Mouse (Mus musculus) adipose tissue, adult 10 weeks (tissue): Measurements from ENCODE around the gene Gtf2h3. TPM values are rescaled to one million over a fixed set of nuclear protein-coding genes. Genes with fewer than 3 reads are reported as not detected.

Experiments
- polyA plus RNA-seq: library from polyadenylated mRNA; stranded (reverse); fragments of 350-450 nt; fragmentation: Illumina TruSeq; extraction: RNeasy Lipid Tissue Mini Kit (QIAGEN cat#74804); gene quantifications from one replicate; pipeline ENCODE4 v1.2.3, GENCODE M21; 2014; ENCODE audit warnings: low read depth, low replicate concordance

Gene Gtf2h3
- 27.6 TPM for polyA plus RNA-seq

DNA sequence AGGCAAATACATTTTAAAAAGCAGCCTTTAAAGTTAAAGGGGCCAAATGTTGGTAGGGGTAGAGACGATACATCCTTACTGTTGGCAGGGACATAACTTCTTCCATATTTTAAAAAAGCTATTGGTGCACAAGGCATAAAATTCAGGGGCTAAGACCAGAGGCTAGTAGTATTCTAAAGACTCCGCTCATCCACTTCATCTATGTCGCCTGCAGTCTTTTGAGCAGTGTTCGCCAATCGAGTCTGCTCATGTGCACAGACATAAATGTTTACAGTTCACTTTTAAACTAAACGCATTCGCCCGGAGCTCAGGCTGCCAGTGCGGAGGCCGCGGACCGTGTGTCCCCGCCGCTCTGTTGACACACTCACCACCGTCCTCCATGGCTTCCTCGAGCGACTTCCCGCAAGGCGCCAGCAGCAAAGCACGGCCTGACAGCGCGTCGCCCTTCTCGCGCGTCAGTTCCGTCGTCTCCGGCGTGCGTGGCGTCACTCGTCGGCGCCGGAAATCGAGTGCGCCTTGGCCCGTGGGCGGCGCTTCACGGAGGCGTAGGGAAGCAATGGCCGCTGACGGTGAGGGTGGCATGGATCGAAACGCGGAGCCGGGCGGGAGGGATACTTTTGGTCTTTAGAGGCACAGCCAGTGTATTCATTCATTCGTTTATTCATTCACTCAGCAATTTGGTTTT, at the start of gene Gtf2h3, which contains the start of gene Eif2b1:
Gene Gtf2h3 (plus strand): TSS at position 508 of the 685 bp plus-strand sequence.
Gene Eif2b1 (minus strand): TSS at position 499 of the 685 bp plus-strand sequence.

DNA sequence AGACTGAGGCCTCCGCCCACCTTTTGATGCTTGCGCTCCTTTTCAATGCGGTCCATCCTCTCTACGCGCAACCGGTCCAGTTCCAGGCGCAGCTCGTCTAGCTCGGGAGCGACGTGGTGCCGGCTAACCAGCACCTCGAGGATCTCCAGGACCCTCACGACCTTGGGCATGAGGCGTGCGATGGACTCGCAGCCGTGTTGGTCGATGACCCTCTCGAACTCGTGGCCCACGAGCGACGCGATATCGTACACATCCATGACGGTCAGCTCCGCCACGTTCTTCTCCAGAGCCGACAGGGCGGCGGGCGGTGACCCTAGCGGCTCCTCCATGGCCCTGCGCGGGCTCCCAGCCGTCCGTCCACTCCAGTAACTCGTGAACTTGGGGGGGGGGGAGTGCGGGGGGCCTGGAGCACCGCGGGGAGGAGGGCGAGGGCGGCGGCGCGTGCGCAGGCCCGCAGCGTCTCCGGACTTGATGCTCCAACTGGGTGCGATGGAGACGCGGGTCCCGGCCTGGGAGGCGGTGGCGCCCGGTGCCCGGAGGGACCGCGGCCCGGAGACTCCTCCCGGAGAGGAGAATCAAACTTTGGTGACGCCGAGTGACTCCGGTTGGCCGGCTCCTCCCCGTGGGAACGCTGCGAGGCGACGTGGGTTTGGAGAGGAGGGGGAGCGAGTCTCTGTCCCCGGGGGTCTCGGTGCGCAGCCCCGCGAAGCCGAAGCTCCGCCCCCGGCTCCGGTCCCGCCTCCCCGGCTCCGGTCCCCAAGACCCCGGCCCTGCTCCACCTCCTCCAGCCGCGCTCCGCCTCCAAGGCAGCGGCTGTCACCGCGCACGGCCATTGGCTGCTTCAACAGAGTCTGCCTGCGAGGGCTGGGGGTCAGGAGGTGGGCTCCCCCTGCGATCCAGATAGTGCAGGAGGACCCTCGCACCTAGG, 48.0 kb upstream of the Gtf2h3 start, which contains the start of gene Rilpl1:
Gene Rilpl1 (minus strand): TSS at position 737 of the 928 bp plus-strand sequence.

DNA sequence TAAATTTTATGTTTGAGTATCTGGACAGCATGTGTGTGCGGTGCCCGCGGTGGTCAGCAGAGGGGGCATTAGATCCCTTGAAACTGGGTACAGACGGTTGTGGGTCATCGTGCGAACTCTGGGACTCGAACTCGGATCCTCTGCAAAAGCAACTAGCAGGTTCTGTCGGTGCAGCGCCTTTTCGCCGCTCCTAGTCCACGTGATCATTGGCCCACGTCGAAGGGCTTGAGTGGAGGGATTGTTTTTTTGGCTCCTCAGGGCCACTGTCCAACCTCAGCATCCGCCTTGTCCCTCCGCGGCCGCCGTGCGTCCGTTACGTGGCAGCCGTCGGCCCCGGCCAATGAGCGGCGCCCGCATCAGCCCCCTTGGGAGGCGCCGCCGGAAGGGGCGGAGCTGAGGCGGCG, 38.6 kb upstream of the Gtf2h3 start, which contains the start of gene Tmed2:
Gene Tmed2 (plus strand): TSS at position 313 of the 404 bp plus-strand sequence.

DNA sequence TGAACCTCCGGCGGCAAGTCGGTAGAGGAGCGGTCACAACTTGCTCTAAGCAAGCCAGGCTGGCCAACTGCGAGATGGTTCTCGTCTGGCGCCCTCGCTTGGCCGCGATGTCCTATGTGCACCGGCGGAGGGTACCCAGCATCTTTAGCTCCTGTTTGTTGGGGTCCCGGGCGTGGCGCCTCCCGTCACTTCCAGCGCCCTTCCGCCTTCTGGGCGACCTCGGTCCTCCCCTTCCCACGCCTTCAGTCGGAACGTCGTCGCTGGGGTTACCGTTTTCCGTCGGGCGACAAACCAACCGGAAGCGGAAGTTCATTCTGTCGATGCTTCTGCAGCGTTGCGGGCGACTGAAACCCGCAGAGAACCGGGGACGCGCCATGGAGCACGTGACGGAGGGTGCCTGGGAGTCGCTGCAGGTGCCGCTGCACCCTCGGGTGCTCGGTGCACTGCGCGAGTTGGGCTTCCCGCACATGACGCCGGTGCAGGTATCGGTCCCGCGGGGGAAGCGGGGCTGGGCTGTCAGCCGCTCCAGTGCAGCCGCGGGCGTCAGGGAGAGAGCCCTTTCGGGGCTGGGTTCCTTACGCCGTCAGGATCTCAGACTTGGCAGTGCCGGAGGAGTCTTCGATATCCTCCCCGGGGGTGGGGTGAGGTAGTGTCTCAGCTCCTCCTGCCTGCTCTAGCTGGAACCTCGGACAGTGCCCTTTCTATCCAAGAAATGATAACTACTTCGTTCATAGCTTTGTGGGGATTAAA, 26.2 kb upstream of the Gtf2h3 start, which contains the start of gene Ddx55:
Gene Ddx55 (plus strand): TSS at position 307 of the 750 bp plus-strand sequence.

DNA sequence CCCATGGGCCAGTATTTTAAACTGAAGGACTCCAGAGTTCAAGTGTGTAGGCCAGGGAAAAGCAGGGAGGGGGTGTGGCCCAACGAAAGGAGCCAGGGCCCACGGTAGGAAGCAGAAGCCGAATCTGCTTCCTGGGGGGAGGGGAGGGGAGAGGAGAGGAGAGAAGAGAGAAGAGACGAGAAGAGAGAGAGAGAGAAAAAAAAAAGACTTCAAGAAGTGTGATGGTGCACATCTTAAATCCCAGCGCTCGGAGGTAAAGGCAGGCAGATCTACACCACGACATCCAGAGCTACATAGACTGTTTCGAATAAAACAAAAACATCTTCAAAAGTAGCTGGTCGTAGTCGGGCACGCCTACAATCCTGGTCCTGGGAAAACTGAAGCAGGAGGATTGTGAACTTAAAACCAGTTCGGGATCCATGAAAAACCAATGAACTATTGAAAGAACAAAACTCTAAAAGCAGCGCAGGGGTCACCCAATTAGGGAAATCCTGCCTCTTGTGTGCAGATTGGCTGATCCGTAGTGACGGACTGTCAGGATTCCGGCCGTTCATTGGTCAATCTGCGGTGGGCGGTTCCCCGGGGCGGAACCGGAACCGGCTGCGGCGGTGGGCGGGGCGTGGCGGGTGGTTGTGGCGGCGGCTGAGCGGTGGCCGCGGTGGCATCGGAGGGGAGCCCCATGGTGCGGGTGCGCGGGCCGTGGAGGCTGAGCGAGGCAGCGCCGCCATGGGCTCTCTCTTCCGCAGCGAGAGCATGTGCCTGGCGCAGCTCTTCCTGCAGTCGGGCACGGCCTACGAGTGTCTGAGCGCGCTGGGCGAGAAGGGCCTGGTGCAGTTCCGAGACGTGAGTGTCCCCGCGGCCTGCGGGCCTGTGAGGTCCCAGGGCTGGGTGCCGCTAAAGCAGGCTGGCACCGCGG, 49.8 kb downstream of the Gtf2h3 start, which contains the start of gene Atp6v0a2:
Gene Atp6v0a2 (plus strand): TSS at position 129 of the 916 bp plus-strand sequence.

Other genes with a start within 250 kb of the Gtf2h3 start
- 130 TPM for gene Cdk2ap1, start 216.1 kb upstream of the Gtf2h3 start, polyA plus RNA-seq
- 27.4 TPM for gene Sbno1, start 153.1 kb upstream of the Gtf2h3 start, polyA plus RNA-seq
- 71.2 TPM for gene Kmt5a, start 139.2 kb upstream of the Gtf2h3 start, polyA plus RNA-seq
- 21.1 TPM for gene Rilpl2, start 100.8 kb upstream of the Gtf2h3 start, polyA plus RNA-seq
- 12.0 TPM for gene Snrnp35, start 96.0 kb upstream of the Gtf2h3 start, polyA plus RNA-seq
- gene Rilpl1, start 47.7 kb upstream of the Gtf2h3 start, polyA plus RNA-seq = 31.6 TPM
- gene Tmed2, start 38.4 kb upstream of the Gtf2h3 start, polyA plus RNA-seq = 440 TPM
- gene Ddx55, start 26.3 kb upstream of the Gtf2h3 start, polyA plus RNA-seq = 10.4 TPM
- gene Eif2b1, start within 50 bp of the Gtf2h3 start, polyA plus RNA-seq = 28.2 TPM
- gene Atp6v0a2, start 49.4 kb downstream of the Gtf2h3 start, polyA plus RNA-seq = 24.2 TPM
- 2.2 TPM for gene Dnah10, start 145.9 kb downstream of the Gtf2h3 start, polyA plus RNA-seq